Mouse (Mus musculus) erythroblast, embryonic 14.5 days (primary cell): ENCODE measurements around the gene Tex19.2.

Experiments used
- GATA1 ChIP-seq: IDR thresholded peaks from 2 replicates; pipeline ENCODE4 v1.6.1; 2012; ENCODE audit warnings: low read length, inconsistent platforms, mixed read lengths
- TAL1 ChIP-seq: IDR thresholded peaks from 3 replicates; pipeline ENCODE4 v1.6.1; 2012; ENCODE audit warnings: low read length, inconsistent platforms, mixed read lengths

DNA sequence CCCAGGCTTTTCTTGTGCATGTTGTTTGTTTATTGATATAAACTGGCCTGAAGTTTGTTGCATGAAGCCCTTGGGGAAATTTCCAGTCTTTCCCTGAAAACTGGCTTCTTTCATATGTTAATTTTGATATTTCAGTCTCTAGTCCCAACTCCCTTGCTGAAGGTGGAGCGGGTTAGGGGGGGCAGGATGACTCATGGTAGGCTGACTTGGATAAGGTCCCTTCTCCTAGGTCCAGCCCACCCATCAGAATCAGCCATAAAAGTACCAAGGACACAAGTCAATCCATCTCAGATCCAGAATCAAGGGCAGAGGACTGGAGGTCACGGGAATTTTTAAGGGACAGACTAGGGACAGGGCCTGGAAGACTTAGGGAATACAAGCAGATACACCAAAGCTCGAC is 7.4 kb downstream of the Tex19.2 start:
- TF ChIP-seq GATA1 (no peak), TAL1 (no peak)
